Comparison of ENCODE assay signal across 20 mouse cellular contexts in the genomic region with DNA sequence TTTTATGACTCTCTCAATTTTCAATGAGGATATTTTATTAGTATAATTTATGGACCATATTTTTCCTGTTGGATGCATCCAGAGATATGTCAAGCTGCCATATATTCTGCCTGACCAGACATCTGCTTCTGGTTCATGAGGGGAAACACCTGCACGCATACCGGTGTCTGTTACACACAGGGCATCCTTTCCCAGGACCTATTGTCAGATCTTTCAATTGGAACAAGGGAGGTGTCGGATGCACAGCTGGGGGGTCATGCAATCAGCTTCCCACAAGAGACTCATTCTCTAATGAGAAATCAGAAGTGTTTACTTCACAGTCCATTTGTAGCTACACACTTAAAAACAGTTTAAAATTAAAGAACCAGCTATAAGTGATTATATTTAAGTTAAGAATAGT. TPM values are rescaled to one million over a fixed set of nuclear protein-coding genes. Genes with fewer than 3 reads are reported as not detected.
A peak's percentile ranks its signal among the peaks of the same experiment; 100 is the strongest.
DNase-seq lines count a peak whose midpoint lies in the region; ATAC-seq and TF ChIP-seq lines count a peak whose summit lies in the region.
"Had no signal": no experiment of that assay in that cellular context is flagged by ENCODE, and none has a peak within 500 bp of the region (broad histone marks: within the 10 kb centered on the region; RNA-seq: fewer than 3 reads in every experiment).

No protein-coding gene starts in this region.

- H3K27ac ChIP-seq in embryonic facial prominence, embryonic 14.5 days (replicated peaks; ENCODE audit: low read depth, low read length): peak overlapping the region; percentile 76
- H3K27ac ChIP-seq in embryonic facial prominence, embryonic 10.5 days (replicated peaks): no peak overlapping the region
- no peak overlapping the region for H3K27ac ChIP-seq in intestine, embryonic 16.5 days (ENCODE audit: low read length)
- H3K27ac ChIP-seq in intestine, postnatal 0 days (ENCODE audit: low read depth, low read length): no peak overlapping the region
- H3K27ac ChIP-seq in embryonic facial prominence, embryonic 15.5 days (replicated peaks): 0 out of 2 replicates have a peak overlapping the region, but pooled peaks have one; percentile 12
- H3K27ac ChIP-seq: hindbrain, embryonic 15.5 days; neural tube, embryonic 13.5 days had no signal

- H3K4me1 ChIP-seq in embryonic facial prominence, embryonic 14.5 days (ENCODE audit: control insufficient read depth, insufficient read depth, low read length): peaks cover 32% of the 10 kb centered on the region
- H3K4me1 ChIP-seq in embryonic facial prominence, embryonic 10.5 days: peaks cover 8% of the 10 kb centered on the region; the same call in 1 of the 2 replicates
- H3K4me1 ChIP-seq in intestine, embryonic 16.5 days (ENCODE audit: control insufficient read depth, insufficient read depth, low read length): peaks cover 5% of the 10 kb centered on the region
- no peaks in the 10 kb centered on the region for H3K4me1 ChIP-seq in intestine, postnatal 0 days (replicated peaks; ENCODE audit: control insufficient read depth, insufficient read depth, low read length)
- H3K4me1 ChIP-seq in embryonic facial prominence, embryonic 15.5 days: peaks cover 31% of the 10 kb centered on the region
- H3K4me1 ChIP-seq: hindbrain, embryonic 15.5 days; neural tube, embryonic 13.5 days had no signal

- 45% methylated on average over 3 of the region's 3 CpGs for WGBS in embryonic facial prominence, embryonic 14.5 days
- WGBS in embryonic facial prominence, embryonic 10.5 days: 61% methylated on average over 3 of the region's 3 CpGs
- WGBS in intestine, embryonic 16.5 days: 62% methylated on average over 3 of the region's 3 CpGs
- 72% methylated on average over 3 of the region's 3 CpGs for WGBS in intestine, postnatal 0 days
- WGBS in embryonic facial prominence, embryonic 15.5 days: 45% methylated on average over 3 of the region's 3 CpGs

- H3K36me3 ChIP-seq in embryonic facial prominence, embryonic 14.5 days (ENCODE audit: control insufficient read depth, insufficient read depth, low read length): 0 out of 2 replicates have a peak, but pooled peaks cover 7% of the 10 kb centered on the region
- H3K36me3 ChIP-seq in embryonic facial prominence, embryonic 10.5 days (replicated peaks): no peaks in the 10 kb centered on the region
- H3K36me3 ChIP-seq in intestine, embryonic 16.5 days (ENCODE audit: control insufficient read depth, insufficient read depth, low read length): no peaks in the 10 kb centered on the region
- no peaks in the 10 kb centered on the region for H3K36me3 ChIP-seq in intestine, postnatal 0 days (ENCODE audit: control insufficient read depth, insufficient read depth)
- 0 out of 2 replicates have a peak, but pooled peaks cover 8% of the 10 kb centered on the region for H3K36me3 ChIP-seq in embryonic facial prominence, embryonic 15.5 days
- H3K36me3 ChIP-seq: hindbrain, embryonic 15.5 days; neural tube, embryonic 13.5 days had no signal

- no peak overlapping the region for H3K4me3 ChIP-seq in embryonic facial prominence, embryonic 14.5 days (ENCODE audit: low read depth, low read length)
- H3K4me3 ChIP-seq in embryonic facial prominence, embryonic 10.5 days: no peak overlapping the region
- no peak overlapping the region for H3K4me3 ChIP-seq in intestine, embryonic 16.5 days (ENCODE audit: low read length)
- H3K4me3 ChIP-seq in intestine, postnatal 0 days (ENCODE audit: low read depth, low read length): no peak overlapping the region
- H3K4me3 ChIP-seq in embryonic facial prominence, embryonic 15.5 days (replicated peaks): no peak overlapping the region
- H3K4me3 ChIP-seq: erythroblast, embryonic 14.5 days; hindbrain, embryonic 15.5 days; neural tube, embryonic 13.5 days had no signal

- DNase-seq in embryonic facial prominence, embryonic 14.5 days (ENCODE audit: low spot score): peak; percentile 69
- DNase-seq in embryonic facial prominence, embryonic 10.5 days (ENCODE audit: low spot score): no peak
- peak; percentile 63 to 70 for DNase-seq in kidney, postnatal 4 days
- DNase-seq in Muller cell, postnatal 12 days (ENCODE audit: inconsistent ontology term): no peak
- no peak for DNase-seq in left cerebral cortex, adult 8-10 months (ENCODE audit: low spot score in 2 of 2)
- DNase-seq: adrenal gland, postnatal 25 days; cerebellum, adult 8-10 months; liver, postnatal 0 days; right cerebral cortex, postnatal 25 days had no signal

- no peak for TF ChIP-seq CTCF in intestine, postnatal 0 days (IDR thresholded peaks at IDR 0.05; ENCODE audit: low read depth)

- H3K9me3 ChIP-seq in embryonic facial prominence, embryonic 14.5 days (ENCODE audit: control insufficient read depth, low read length): no peaks in the 10 kb centered on the region
- H3K9me3 ChIP-seq in embryonic facial prominence, embryonic 10.5 days: no peaks in the 10 kb centered on the region
- H3K9me3 ChIP-seq in intestine, embryonic 16.5 days (ENCODE audit: control insufficient read depth, low read length): no peaks in the 10 kb centered on the region
- H3K9me3 ChIP-seq in intestine, postnatal 0 days (ENCODE audit: control insufficient read depth): no peaks in the 10 kb centered on the region
- H3K9me3 ChIP-seq in embryonic facial prominence, embryonic 15.5 days (replicated peaks): no peaks in the 10 kb centered on the region
- H3K9me3 ChIP-seq: hindbrain, embryonic 15.5 days; neural tube, embryonic 13.5 days had no signal

- H3K27me3 ChIP-seq in embryonic facial prominence, embryonic 14.5 days (replicated peaks; ENCODE audit: control insufficient read depth, insufficient read depth, low read length): no peaks in the 10 kb centered on the region
- no peaks in the 10 kb centered on the region for H3K27me3 ChIP-seq in embryonic facial prominence, embryonic 10.5 days (replicated peaks; ENCODE audit: low read depth, poor library complexity, severe bottlenecking)
- no peaks in the 10 kb centered on the region for H3K27me3 ChIP-seq in intestine, embryonic 16.5 days (replicated peaks; ENCODE audit: control insufficient read depth, insufficient read depth, low read length)
- no peaks in the 10 kb centered on the region for H3K27me3 ChIP-seq in intestine, postnatal 0 days (replicated peaks; ENCODE audit: control insufficient read depth, insufficient read depth, low read length)
- H3K27me3 ChIP-seq in embryonic facial prominence, embryonic 15.5 days: no peaks in the 10 kb centered on the region
- H3K27me3 ChIP-seq: CH12.LX; hindbrain, embryonic 15.5 days; neural tube, embryonic 13.5 days had no signal

- no peak overlapping the region for H3K9ac ChIP-seq in embryonic facial prominence, embryonic 14.5 days (ENCODE audit: low read depth, low read length)
- H3K9ac ChIP-seq in intestine, embryonic 16.5 days (ENCODE audit: low read depth, low read length): no peak overlapping the region
- no peak overlapping the region for H3K9ac ChIP-seq in intestine, postnatal 0 days (ENCODE audit: low read depth, low read length)
- H3K9ac ChIP-seq in embryonic facial prominence, embryonic 15.5 days: no peak overlapping the region
- H3K9ac ChIP-seq: hindbrain, embryonic 15.5 days; liver, postnatal 0 days; neural tube, embryonic 13.5 days had no signal

- peak; percentile 81; the same call in 1 of the 2 replicates for ATAC-seq in embryonic facial prominence, embryonic 14.5 days (ENCODE audit: low read depth)
- peak; percentile 31; the same call in 1 of the 2 replicates for ATAC-seq in intestine, embryonic 16.5 days
- no peak for ATAC-seq in intestine, postnatal 0 days
- 0 out of 2 replicates have a peak, but pooled peaks have one; percentile 60 for ATAC-seq in embryonic facial prominence, embryonic 15.5 days (ENCODE audit: insufficient number of reproducible peaks, low FRiP score, low TSS enrichment, low read depth)
- ATAC-seq: forebrain, embryonic 16.5 days; liver, postnatal 0 days had no signal

- H3K4me2 ChIP-seq in embryonic facial prominence, embryonic 14.5 days (ENCODE audit: low read depth, low read length): no peak overlapping the region
- H3K4me2 ChIP-seq in intestine, embryonic 16.5 days (ENCODE audit: low read depth, low read length): no peak overlapping the region
- no peak overlapping the region for H3K4me2 ChIP-seq in intestine, postnatal 0 days (replicated peaks; ENCODE audit: low read depth)
- no peak overlapping the region for H3K4me2 ChIP-seq in embryonic facial prominence, embryonic 15.5 days (replicated peaks)
- H3K4me2 ChIP-seq: heart, embryonic 11.5 days; hindbrain, embryonic 15.5 days; neural tube, embryonic 13.5 days had no signal

RNA-seq across cellular contexts. Expression of gene Lama4, which starts 20.7 kb away (rescaled TPM):
- polyA plus RNA-seq in embryonic facial prominence, embryonic 14.5 days (2014; fragmentation: Nextera tagmentation; extraction: Ambion mirVana): 106 and 117 TPM in 2 replicates
- polyA plus RNA-seq in embryonic facial prominence, embryonic 10.5 days (2016; fragmentation: Nextera tagmentation; extraction: Ambion mirVana): 19.9 and 25.3 TPM in 2 replicates
- 46.6 and 49.0 TPM in 2 replicates for polyA plus RNA-seq in intestine, embryonic 16.5 days (2015; fragmentation: Nextera tagmentation; extraction: Ambion mirVana)
- polyA plus RNA-seq in intestine, postnatal 0 days (2015; fragmentation: Nextera tagmentation; extraction: Ambion mirVana): 27.2 and 28.3 TPM in 2 replicates
- 94.2 and 95.1 TPM in 2 replicates for polyA plus RNA-seq in embryonic facial prominence, embryonic 15.5 days (2015; fragmentation: Nextera tagmentation; extraction: Ambion mirVana)
- total RNA-seq in left cerebral cortex, adult 8-10 months (2022): 10 to 100 TPM in 2 of 4 experiments, 1 to 10 TPM in 2; 9.5 to 16.4 (median 11.6) TPM
- total RNA-seq: megakaryocyte-erythroid progenitor cell, adult 5-6 weeks; monocyte, adult 5-6 weeks had no signal
- polyA plus RNA-seq: erythroblast, embryonic 14.5 days had no signal

Comparison
In these comparisons a context has a peak if more than half of its experiments do, and no peak if none do; other contexts are left out.
1. DNase-seq: peak in embryonic facial prominence, embryonic 14.5 days (single experiment) and kidney, postnatal 4 days (2 of 2); none in embryonic facial prominence, embryonic 10.5 days (single experiment), Muller cell, postnatal 12 days (single experiment) and left cerebral cortex, adult 8-10 months (0 of 2).
2. H3K27ac ChIP-seq: peak in embryonic facial prominence, embryonic 14.5 days (single experiment) and embryonic facial prominence, embryonic 15.5 days (single experiment); none in embryonic facial prominence, embryonic 10.5 days (single experiment), intestine, embryonic 16.5 days (single experiment) and intestine, postnatal 0 days (single experiment).